Mouse (Mus musculus) hindbrain, embryonic 13.5 days (tissue): Measurements from ENCODE around the gene Ccdc171. TPM values are rescaled to one million over a fixed set of nuclear protein-coding genes. Genes with fewer than 3 reads are reported as not detected.
"Not testable (repeated sequence)": the region's sequence is repeated elsewhere in the genome, so short reads cannot be mapped to it uniquely, and the experiment has no call there.

Experiments
- ATAC-seq: fragments of 200-750 bp; cut with Nextera tagmentation; 2 replicates; pipeline ENCODE4 v1.8.0; 2017; ENCODE audit warnings: moderate TSS enrichment; ENCODE audit not compliant: low FRiP score
- H3K27ac ChIP-seq: fragments of 300-500 bp; sonication (generic); 2 replicates; pipeline ENCODE4 v1.5.1; 2015; ENCODE audit warnings: inconsistent platforms, mild to moderate bottlenecking, moderate library complexity
- H3K27me3 ChIP-seq: fragments of 300-500 bp; sonication (generic); 2 replicates; pipeline ENCODE4 v1.6.1; 2015; ENCODE audit warnings: mild to moderate bottlenecking, inconsistent platforms
- H3K36me3 ChIP-seq: fragments of 300-500 bp; sonication (generic); 2 replicates; pipeline ENCODE4 v1.6.1; 2015; ENCODE audit warnings: mild to moderate bottlenecking, inconsistent platforms
- H3K4me1 ChIP-seq: fragments of 300-500 bp; sonication (generic); replicated peaks from 2 replicates; pipeline ENCODE4 v1.6.1; 2015; ENCODE audit warnings: inconsistent platforms
- H3K4me2 ChIP-seq: fragments of 300-500 bp; sonication (generic); 2 replicates; pipeline ENCODE4 v1.6.1; 2015; ENCODE audit warnings: inconsistent platforms, mild to moderate bottlenecking, moderate library complexity
- H3K4me3 ChIP-seq: fragments of 300-500 bp; sonication (generic); 2 replicates; pipeline ENCODE4 v1.5.1; 2015; ENCODE audit warnings: mild to moderate bottlenecking, inconsistent platforms
- H3K9ac ChIP-seq: fragments of 300-500 bp; sonication (generic); 2 replicates; pipeline ENCODE4 v1.6.1; 2015; ENCODE audit warnings: mild to moderate bottlenecking, inconsistent platforms
- H3K9me3 ChIP-seq: fragments of 300-500 bp; sonication (generic); 2 replicates; pipeline ENCODE4 v1.6.1; 2016; ENCODE audit warnings: inconsistent platforms
- WGBS: fragments of 180-500 bp; shearing (Covaris S2); methylation state at CpG from one replicate; pipeline ENCODE4 v1.1.7; 2015; 5-methylcytosine and 5-hydroxymethylcytosine counted together
- polyA plus RNA-seq: library from polyadenylated mRNA; unstranded; fragments of >200 nt; fragmentation: Nextera tagmentation; extraction: Ambion mirVana; gene quantifications from 2 replicates; pipeline ENCODE4 v1.2.1, GENCODE M21; 2015

Ccdc171 gene
- polyA plus RNA-seq, 1 experiment from 2014 or later = 5.0 TPM

DNA sequence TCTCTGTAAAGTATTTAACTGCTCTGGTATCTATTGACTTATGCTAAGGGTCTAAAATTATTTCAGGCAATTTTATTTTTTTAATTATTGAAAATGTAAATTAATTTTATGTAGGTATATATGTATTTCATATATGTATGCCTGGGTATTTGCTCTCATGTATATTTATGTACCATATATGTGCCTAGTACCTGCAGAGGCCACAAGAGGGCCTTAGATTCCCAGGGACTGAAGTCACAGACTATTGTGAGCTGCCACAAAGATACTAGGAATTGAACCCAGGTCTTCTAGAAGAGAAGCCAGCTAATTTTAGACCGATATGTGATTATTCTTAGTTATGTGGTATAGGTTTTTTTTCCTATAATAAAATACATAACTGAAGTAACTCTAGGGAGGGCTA lies 62.2 kb downstream of the Ccdc171 start:
- no peaks in the 10 kb centered on the region for H3K9me3 ChIP-seq
- H3K27me3 ChIP-seq = no peaks in the 10 kb centered on the region
- ATAC-seq = no peak
- no peak overlapping the region for H3K9ac ChIP-seq
- no peaks in the 10 kb centered on the region for H3K4me1 ChIP-seq
- no peaks in the 10 kb centered on the region for H3K36me3 ChIP-seq
- H3K4me2 ChIP-seq = no peak overlapping the region
- WGBS = 93% methylated on average over 1 of the region's 1 CpGs
- H3K27ac ChIP-seq = no peak overlapping the region
- H3K4me3 ChIP-seq = no peak overlapping the region

- Histone ChIP-seq H3K36me3 (no peaks in the 10 kb centered on the region), H3K4me3 (no peak overlapping the region)
- WGBS = 14% methylated on average over 2 of the region's 2 CpGs
Observed at GRCm38 (mm10) chr4:83596486-83596885, 71.1 kb downstream of the Ccdc171 start.

DNA sequence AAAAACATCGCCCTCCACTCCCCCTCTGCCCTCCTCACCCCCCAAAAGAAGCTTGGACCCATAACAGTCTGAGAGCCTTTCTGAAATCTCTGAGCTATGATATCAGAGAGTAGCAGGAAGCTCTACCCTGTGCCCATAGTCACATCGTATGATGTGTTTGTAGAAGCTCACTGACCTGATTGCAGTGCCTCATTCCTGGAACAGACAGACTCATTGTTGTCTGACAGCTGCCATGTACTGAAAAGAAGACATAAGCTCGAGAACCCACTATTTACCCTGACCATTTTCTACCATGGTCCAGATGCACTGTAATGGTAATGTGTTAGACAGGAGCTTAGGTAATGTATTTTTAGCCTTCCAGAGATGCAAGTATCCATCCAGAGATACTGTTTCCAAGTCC lies 85.8 kb downstream of the Ccdc171 start:
- Histone ChIP-seq H3K36me3 (no peaks in the 10 kb centered on the region), H3K9me3 (no peaks in the 10 kb centered on the region), H3K27me3 (no peaks in the 10 kb centered on the region), H3K4me3 (no peak overlapping the region), H3K9ac (no peak overlapping the region), H3K27ac (no peak overlapping the region), H3K4me1 (no peaks in the 10 kb centered on the region), H3K4me2 (no peak overlapping the region)
- WGBS = 75% methylated on average over 3 of the region's 3 CpGs
- no peak for ATAC-seq

More at GRCm38 (mm10) chr4:83596486-83596885, 71.1 kb downstream of the Ccdc171 start:
- Histone ChIP-seq H3K4me2 (no peak overlapping the region), H3K9ac (no peak overlapping the region), H3K4me1 (no peaks in the 10 kb centered on the region), H3K9me3 (no peaks in the 10 kb centered on the region), H3K27ac (no peak overlapping the region), H3K27me3 (no peaks in the 10 kb centered on the region)
- no peak for ATAC-seq

DNA sequence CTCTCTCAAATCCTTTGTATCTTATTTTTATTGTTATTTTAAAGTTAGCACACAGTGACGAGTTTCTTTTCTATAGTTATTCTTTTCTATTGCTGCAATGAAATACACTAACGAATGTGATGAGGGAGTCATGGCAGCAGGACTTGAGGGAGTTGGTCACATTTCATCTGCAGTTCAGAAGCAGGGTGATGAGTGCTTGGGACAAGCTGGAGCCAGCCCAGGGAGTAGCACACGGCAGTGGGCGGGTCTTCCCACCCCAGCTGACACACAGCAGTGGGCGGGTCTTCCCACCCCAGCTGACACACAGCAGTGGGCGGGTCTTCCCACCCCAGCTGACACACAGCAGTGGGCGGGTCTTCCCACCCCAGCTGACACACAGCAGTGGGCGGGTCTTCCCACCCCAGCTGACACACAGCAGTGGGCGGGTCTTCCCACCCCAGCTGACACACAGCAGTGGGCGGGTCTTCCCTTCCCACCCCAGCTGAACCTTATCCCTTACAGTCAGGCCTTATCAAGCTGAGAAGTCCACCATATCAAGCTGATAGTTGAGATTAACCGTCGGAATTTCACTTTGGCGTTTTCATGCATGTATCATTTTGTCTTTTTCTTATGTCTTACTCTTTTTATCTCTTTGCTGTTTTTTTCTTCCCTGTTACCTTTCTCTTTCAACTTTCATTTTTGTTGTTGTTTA lies 97.8 kb downstream of the Ccdc171 start:
- ATAC-seq = not testable (repeated sequence)

GRCm38 (mm10) chr4:83623732-83624131 lies 98.4 kb downstream of the Ccdc171 start:
- no peak overlapping the region for H3K4me2 ChIP-seq
- H3K4me3 ChIP-seq = no peak overlapping the region
- no peak overlapping the region for H3K9ac ChIP-seq
- no peaks in the 10 kb centered on the region for H3K4me1 ChIP-seq
- no peak for ATAC-seq
- no peak overlapping the region for H3K27ac ChIP-seq
- H3K9me3 ChIP-seq = no peaks in the 10 kb centered on the region
- no peaks in the 10 kb centered on the region for H3K36me3 ChIP-seq
- 90% methylated on average over 4 of the region's 4 CpGs for WGBS
- no peaks in the 10 kb centered on the region for H3K27me3 ChIP-seq

More for the DNA sequence above, 97.8 kb downstream of the Ccdc171 start:
- H3K4me1 ChIP-seq, H3K9me3 ChIP-seq, H3K27ac ChIP-seq, H3K9ac ChIP-seq, H3K4me3 ChIP-seq, H3K27me3 ChIP-seq, H3K4me2 ChIP-seq, H3K36me3 ChIP-seq: not testable (repeated sequence)
- 35% methylated on average over 12 of the region's 13 CpGs for WGBS

GRCm38 (mm10) chr4:83651453-83651852 lies 126.1 kb downstream of the Ccdc171 start:
- peaks cover 3% of the 10 kb centered on the region for H3K4me1 ChIP-seq

GRCm38 (mm10) chr4:83655396-83655795 lies 130.1 kb downstream of the Ccdc171 start:
- 18% methylated on average over 6 of the region's 6 CpGs for WGBS

More at GRCm38 (mm10) chr4:83651453-83651852, 126.1 kb downstream of the Ccdc171 start:
- no peaks in the 10 kb centered on the region for H3K36me3 ChIP-seq
- WGBS = 79% methylated on average over 4 of the region's 4 CpGs
- H3K27ac ChIP-seq = no peak overlapping the region
- no peak for ATAC-seq
- no peaks in the 10 kb centered on the region for H3K27me3 ChIP-seq
- H3K4me3 ChIP-seq = no peak overlapping the region
- H3K9me3 ChIP-seq = no peaks in the 10 kb centered on the region
- H3K4me2 ChIP-seq = no peak overlapping the region
- no peak overlapping the region for H3K9ac ChIP-seq

DNA sequence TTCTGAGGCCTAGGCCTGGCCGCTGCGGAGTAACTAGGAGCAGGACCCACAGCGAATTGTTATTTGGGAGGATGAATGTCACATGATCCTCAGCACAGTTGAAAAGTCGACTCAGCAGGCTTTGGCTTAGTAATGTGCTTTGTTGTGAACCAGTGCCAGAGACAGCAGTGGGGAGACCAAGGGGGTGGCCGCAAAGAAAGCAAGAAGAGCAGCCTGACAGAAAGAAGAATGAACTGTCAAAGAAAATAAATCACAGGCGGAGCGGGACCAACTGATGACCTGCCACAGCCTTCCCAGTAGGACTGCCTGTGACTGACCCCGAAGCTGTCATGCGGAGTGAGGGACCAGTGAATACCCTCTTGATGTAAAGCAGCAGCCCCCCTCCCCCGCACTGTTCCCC lies 131.2 kb downstream of the Ccdc171 start:
- peak overlapping the region; percentile 15; the same call in 1 of the 2 replicates for H3K4me3 ChIP-seq
- H3K27ac ChIP-seq = peak overlapping the region; percentile 56
- peak overlapping the region; percentile 36 for H3K9ac ChIP-seq
- H3K27me3 ChIP-seq = no peaks in the 10 kb centered on the region
- peak overlapping the region; percentile 46 for H3K4me2 ChIP-seq
- H3K36me3 ChIP-seq = no peaks in the 10 kb centered on the region
- WGBS = 3% methylated on average over 10 of the region's 10 CpGs
- ATAC-seq = peak; percentile 90
- peaks cover 10% of the 10 kb centered on the region for H3K4me1 ChIP-seq
- H3K9me3 ChIP-seq = no peaks in the 10 kb centered on the region

More at GRCm38 (mm10) chr4:83655396-83655795, 130.1 kb downstream of the Ccdc171 start:
- Histone ChIP-seq H3K4me2 (no peak overlapping the region), H3K27ac (no peak overlapping the region), H3K9ac (no peak overlapping the region), H3K27me3 (no peaks in the 10 kb centered on the region), H3K4me1 (peaks cover 10% of the 10 kb centered on the region), H3K4me3 (no peak overlapping the region), H3K9me3 (no peaks in the 10 kb centered on the region), H3K36me3 (no peaks in the 10 kb centered on the region)
- ATAC-seq = no peak

DNA sequence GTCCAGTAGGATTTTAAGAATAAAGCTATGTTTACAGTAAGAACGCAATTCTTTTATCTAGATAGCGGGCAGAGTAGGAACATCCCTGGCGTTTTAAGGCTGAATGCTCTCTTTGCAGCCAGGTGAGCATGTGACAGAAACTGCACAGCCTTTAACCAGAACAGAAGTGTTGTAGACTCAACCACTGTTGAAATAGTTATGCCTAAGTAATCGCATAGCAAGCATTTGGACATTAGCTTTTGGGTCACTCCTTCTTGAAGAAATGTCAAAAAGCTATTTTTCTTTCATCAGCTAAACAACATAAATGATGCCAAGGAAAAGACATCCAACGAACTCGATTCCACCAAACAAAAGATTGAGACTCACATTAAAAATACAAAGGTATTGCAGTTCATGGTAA lies 131.7 kb downstream of the Ccdc171 start:
- Histone ChIP-seq H3K27me3 (no peaks in the 10 kb centered on the region), H3K9ac (peak overlapping the region; percentile 36), H3K4me3 (peak overlapping the region; percentile 15; the same call in 1 of the 2 replicates), H3K36me3 (no peaks in the 10 kb centered on the region), H3K9me3 (no peaks in the 10 kb centered on the region), H3K27ac (peak overlapping the region; percentile 56), H3K4me2 (peak overlapping the region; percentile 46), H3K4me1 (peaks cover 10% of the 10 kb centered on the region)
- 0 out of 2 replicates have a peak, but pooled peaks have one; percentile 25 for ATAC-seq
- 25% methylated on average over 6 of the region's 6 CpGs for WGBS

GRCm38 (mm10) chr4:83658415-83658814 lies 133.1 kb downstream of the Ccdc171 start:
- H3K9me3 ChIP-seq = no peaks in the 10 kb centered on the region
- 82% methylated on average over 10 of the region's 10 CpGs for WGBS
- H3K27ac ChIP-seq = no peak overlapping the region
- no peak overlapping the region for H3K4me3 ChIP-seq
- no peaks in the 10 kb centered on the region for H3K36me3 ChIP-seq
- H3K4me1 ChIP-seq = peaks cover 10% of the 10 kb centered on the region
- H3K4me2 ChIP-seq = no peak overlapping the region
- no peak for ATAC-seq
- no peak overlapping the region for H3K9ac ChIP-seq
- no peaks in the 10 kb centered on the region for H3K27me3 ChIP-seq

- no peak for ATAC-seq
Observed at GRCm38 (mm10) chr4:83659411-83659810, 134.1 kb downstream of the Ccdc171 start.

DNA sequence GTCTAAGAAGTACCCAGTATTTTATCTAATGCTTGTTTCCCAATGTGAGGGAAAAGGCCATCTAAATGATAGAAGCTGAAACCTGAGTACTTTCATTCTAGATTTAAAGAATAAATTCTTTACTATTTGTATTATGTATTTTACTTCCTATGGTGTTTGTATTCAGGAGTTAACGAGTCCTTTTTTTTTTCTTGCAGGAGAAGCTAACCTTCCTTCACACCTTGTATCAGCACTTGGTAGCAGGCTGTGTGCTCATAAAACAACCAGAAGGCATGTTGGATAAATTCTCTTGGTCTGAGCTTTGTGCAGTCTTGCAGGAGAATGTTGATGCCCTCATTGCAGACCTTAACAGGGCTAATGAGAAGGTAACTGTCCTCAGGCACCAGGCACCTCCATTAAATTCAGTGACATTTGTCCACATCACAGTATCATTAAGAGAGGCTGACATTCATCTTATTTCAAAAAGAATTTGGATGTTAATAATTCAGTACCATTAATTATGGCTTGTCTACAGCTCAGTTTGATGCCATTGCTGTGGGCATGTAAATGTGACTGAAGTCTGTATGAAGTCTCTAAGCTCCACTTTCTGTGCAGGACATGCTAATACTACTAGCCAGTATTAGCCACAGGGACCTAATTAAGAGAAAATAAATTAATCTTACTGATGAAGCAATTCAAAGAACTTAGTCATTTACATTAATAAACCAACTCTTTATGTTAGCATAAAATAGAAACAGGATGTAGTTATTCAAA lies 136.3 kb downstream of the Ccdc171 start:
- Histone ChIP-seq H3K36me3 (no peaks in the 10 kb centered on the region), H3K9ac (no peak overlapping the region), H3K4me1 (peaks cover 4% of the 10 kb centered on the region; the same call in 1 of the 2 replicates), H3K27me3 (no peaks in the 10 kb centered on the region), H3K4me3 (no peak overlapping the region), H3K4me2 (no peak overlapping the region), H3K9me3 (0 out of 2 replicates have a peak, but pooled peaks cover 3% of the 10 kb centered on the region), H3K27ac (no peak overlapping the region)
- no peak for ATAC-seq
- 85% methylated on average over 1 of the region's 1 CpGs for WGBS

More at GRCm38 (mm10) chr4:83659411-83659810, 134.1 kb downstream of the Ccdc171 start:
- H3K27me3 ChIP-seq = no peaks in the 10 kb centered on the region
- H3K27ac ChIP-seq = no peak overlapping the region
- no peaks in the 10 kb centered on the region for H3K9me3 ChIP-seq
- 66% methylated on average over 11 of the region's 11 CpGs for WGBS
- H3K4me3 ChIP-seq = no peak overlapping the region
- H3K9ac ChIP-seq = no peak overlapping the region
- H3K36me3 ChIP-seq = no peaks in the 10 kb centered on the region
- peaks cover 10% of the 10 kb centered on the region for H3K4me1 ChIP-seq
- H3K4me2 ChIP-seq = no peak overlapping the region
